Mouse (Mus musculus) erythroblast, embryonic 14.5 days (primary cell): ENCODE measurements around the gene Atxn3.

Source experiments
- GATA1 ChIP-seq: IDR thresholded peaks from 2 replicates; pipeline ENCODE4 v1.6.1; 2012; ENCODE audit warnings: low read length, inconsistent platforms, mixed read lengths
- TAL1 ChIP-seq: IDR thresholded peaks from 3 replicates; pipeline ENCODE4 v1.6.1; 2012; ENCODE audit warnings: low read length, inconsistent platforms, mixed read lengths

DNA sequence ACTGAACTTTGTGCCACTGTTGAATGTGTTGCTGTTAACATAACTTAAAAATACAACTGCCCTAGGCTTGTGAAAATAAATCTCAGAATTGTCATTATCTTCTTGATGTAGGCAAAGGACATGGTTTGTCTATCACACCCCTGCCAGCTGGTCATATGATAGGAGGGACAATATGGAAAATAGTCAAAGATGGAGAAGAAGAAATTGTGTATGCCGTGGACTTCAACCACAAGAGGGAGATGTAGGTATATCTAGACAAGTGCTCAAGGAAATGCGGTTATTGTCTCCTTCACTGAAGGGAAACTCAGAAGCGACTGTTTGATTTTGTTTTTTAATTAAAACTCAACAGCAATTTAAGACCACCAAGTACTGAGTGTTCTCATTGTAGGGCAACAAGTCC is 27.1 kb upstream of the Atxn3 start:
- TF ChIP-seq GATA1 (no peak), TAL1 (no peak)
